Mouse (Mus musculus) spleen, postnatal 36 days (tissue): ENCODE measurements around the gene Styxl1.

Source experiments
- DNase-seq, 2 experiments: peaks; one replicate each; pipeline ENCODE4 v3.0.0; 2022; ENCODE audit warnings: low spot score in 2 of 2, mixed read lengths in 1 of 2

Styxl1 gene

GRCm38 (mm10) chr5:135697711-135698111 is 80.5 kb downstream of the Styxl1 start:
- no peak for DNase-seq
